Mouse (Mus musculus): ENCODE data around the gene Sphkap.

DNA sequence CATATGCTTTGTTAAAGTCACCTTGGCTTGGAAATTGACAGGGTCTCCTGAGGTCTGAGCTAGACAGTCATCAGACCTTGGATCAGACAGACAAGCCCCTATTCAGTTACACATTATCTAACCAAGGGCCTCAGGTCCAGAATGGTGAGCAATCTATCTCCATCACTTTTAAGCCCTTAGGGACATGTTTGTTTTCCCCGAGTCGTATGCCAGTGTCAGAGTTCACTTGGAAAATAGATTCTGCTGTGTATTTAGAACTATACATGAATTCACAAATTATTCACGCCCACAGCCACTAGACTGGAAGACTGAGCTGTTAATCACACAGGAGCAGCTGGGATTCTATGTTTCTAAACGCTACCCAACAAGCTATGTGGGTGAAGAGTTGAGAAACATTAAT, 91.1 kb downstream of the Sphkap start:
- no peak for TF ChIP-seq CTCF (IDR thresholded peaks at IDR 0.05; ENCODE audit: low read depth)
- no peak for TF ChIP-seq EP300 (IDR thresholded peaks at IDR 0.05; ENCODE audit: low read depth)
